Mouse (Mus musculus) embryonic fibroblast, embryonic 13.5 days (primary cell): Measurements from ENCODE around the gene Hagh. TPM values are rescaled to one million over a fixed set of nuclear protein-coding genes. Genes with fewer than 3 reads are reported as not detected.

Source experiments
- H3K27ac ChIP-seq: 2 replicates; pipeline ENCODE4 v1.5.1; 2012; ENCODE audit warnings: low read length, control low read depth, inconsistent platforms; ENCODE audit not compliant: insufficient read depth
- H3K4me1 ChIP-seq: 2 replicates; pipeline ENCODE4 v1.6.1; 2011; ENCODE audit warnings: low read length; ENCODE audit not compliant: control insufficient read depth, insufficient read depth
- H3K4me3 ChIP-seq: 2 replicates; pipeline ENCODE4 v1.5.1; 2011; ENCODE audit warnings: mild to moderate bottlenecking, control low read depth, low read length; ENCODE audit not compliant: insufficient read depth
- CTCF ChIP-seq: IDR thresholded peaks from 2 replicates; pipeline ENCODE4 v1.5.1; 2011; ENCODE audit warnings: mild to moderate bottlenecking, control low read depth, low read length, moderate library complexity, borderline replicate concordance; ENCODE audit not compliant: insufficient read depth
- POLR2A ChIP-seq: IDR thresholded peaks from 2 replicates; pipeline ENCODE4 v1.6.1; 2011; ENCODE audit warnings: low read depth, mild to moderate bottlenecking, control low read depth, low read length, moderate library complexity
- polyA plus RNA-seq: library from polyadenylated mRNA; stranded (reverse); fragments of >200 nt; gene quantifications from 2 replicates; pipeline ENCODE4 v1.2.4, GENCODE M21; 2011; ENCODE audit warnings: low read depth; ENCODE audit not compliant: missing spikeins, insufficient read length

The Hagh gene
- polyA plus RNA-seq, 1 experiment, result 14.3 TPM

DNA sequence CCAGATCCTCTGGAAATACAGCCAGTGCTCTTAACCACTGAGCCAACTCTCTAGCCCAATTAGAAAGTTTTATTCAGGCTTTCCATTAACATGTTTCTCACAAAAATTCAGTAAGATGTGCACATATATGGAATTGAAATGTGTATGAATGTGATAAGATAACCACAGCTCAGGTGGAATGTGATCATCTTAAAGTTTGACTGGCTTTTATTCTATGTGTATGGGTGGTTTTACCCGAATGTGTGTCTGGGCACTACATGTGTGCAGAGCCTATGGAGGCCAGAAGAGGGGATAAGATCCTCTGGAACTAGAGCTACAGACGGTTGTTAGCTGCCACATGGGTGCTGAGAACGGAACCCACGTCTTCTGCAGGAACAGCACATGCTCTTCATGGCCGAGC, 24.7 kb upstream of the Hagh start:
- Histone ChIP-seq H3K4me3 (no peak overlapping the region), H3K4me1 (no peaks in the 10 kb centered on the region), H3K27ac (no peak overlapping the region)
- TF ChIP-seq POLR2A, result no peak

DNA sequence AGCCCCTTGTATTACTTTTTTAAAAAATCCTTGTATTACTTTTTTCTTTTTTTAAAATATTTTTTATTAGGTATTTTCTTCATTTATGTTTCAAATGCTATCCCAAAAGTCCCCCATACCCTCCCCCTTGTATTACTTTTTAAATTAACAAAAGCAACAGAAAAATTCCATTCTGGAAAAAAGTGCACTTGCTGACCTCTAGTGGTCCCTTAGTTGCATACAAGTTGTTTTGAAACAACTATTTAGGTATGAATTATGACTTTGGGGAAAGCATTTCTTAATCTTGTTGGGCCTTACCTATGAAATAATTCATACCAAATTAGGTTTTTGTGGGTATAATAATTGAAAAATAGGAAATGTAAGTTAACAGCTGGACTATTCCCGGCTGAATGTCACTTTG, 22.4 kb upstream of the Hagh start:
- H3K27ac ChIP-seq, result no peak overlapping the region
- no peak for TF ChIP-seq POLR2A
- no peak for TF ChIP-seq CTCF
- no peak overlapping the region for H3K4me3 ChIP-seq
- no peaks in the 10 kb centered on the region for H3K4me1 ChIP-seq

DNA sequence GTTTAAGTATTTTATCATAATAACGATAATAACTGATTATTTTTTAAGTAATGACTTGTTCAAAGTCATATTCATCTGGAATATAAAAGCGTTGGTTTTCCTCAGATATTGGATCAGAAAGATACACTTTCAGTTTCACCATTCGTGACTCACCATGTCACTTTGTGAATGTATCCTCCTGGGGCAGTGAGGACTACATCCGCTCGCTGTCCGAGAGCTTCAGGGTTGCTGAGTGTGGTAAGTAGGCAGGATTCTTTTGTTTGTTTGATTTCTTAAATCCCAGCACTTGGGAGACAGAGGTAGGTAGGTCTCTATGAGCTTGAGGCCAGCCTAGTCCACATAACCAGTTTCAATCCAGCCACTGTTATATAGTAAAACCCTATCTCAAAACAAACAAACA, 21.8 kb upstream of the Hagh start:
- H3K4me1 ChIP-seq, result no peaks in the 10 kb centered on the region
- H3K27ac ChIP-seq, result no peak overlapping the region
- H3K4me3 ChIP-seq, result no peak overlapping the region
- no peak for TF ChIP-seq CTCF
- TF ChIP-seq POLR2A, result no peak

DNA sequence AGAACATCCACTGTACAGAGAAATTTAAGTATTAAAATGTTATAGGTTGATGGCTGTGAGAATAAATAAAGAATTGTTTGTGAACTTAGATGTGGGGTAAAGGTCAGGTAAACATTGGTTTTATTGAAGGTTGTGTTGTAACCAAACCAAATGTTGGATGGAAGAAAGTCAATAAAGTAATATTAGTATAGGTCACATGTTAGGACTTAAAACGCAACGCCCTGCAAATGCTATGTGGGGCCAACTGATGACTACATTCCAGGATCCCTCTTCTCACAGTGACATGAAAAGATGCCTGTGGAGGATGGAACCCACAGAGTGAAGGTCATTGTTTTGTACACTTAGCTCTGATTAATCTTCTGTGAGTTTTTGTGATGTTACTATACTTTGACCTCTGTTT, 20.5 kb upstream of the Hagh start:
- Histone ChIP-seq H3K4me1 (no peaks in the 10 kb centered on the region), H3K4me3 (no peak overlapping the region), H3K27ac (no peak overlapping the region)
- TF ChIP-seq CTCF (no peak), POLR2A (no peak)

DNA sequence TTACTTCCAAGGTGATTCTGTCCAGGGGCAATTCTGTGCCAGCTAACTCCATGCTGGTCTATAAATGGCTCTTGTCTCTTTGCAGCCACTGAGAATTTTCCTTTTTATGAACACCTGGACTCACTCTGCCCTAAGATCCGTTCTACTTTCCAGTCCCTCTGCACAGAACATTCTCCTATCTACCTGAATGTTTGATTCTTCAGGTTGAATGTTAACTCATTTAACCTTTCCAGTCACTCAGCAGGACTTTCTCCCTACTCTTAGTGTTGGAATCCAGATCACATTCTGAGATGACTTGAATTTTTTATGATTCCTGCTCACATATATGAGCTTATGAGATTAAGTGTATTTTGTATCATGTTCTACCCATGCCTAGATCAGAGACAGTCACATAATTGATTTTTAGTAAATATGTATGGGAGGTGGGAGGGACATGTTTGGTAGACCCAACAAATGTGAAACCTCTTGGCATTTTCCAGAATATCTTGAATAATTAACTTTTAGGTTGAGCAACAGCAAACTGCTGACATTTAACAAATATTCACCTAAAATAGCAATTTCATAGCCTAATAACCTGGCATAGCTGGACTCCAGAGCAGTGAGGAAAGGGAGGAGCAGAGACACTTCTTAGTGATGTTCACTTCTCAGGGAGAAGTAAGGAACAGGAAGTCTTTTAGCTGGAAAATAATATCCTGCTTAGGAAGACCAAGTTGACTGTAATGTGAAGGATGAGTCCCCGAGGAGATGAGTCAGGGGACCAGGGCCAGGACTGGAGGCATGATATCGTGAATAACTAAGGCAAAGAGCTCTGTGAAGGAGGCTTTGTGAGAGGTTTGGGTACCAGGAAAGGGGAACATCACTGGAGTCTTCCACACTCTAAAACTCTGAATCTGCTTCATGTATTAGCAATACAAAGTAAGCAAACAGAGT, 18.3 kb upstream of the Hagh start:
- no peaks in the 10 kb centered on the region for H3K4me1 ChIP-seq
- TF ChIP-seq POLR2A, result no peak
- no peak for TF ChIP-seq CTCF
- H3K27ac ChIP-seq, result no peak overlapping the region
- H3K4me3 ChIP-seq, result no peak overlapping the region

DNA sequence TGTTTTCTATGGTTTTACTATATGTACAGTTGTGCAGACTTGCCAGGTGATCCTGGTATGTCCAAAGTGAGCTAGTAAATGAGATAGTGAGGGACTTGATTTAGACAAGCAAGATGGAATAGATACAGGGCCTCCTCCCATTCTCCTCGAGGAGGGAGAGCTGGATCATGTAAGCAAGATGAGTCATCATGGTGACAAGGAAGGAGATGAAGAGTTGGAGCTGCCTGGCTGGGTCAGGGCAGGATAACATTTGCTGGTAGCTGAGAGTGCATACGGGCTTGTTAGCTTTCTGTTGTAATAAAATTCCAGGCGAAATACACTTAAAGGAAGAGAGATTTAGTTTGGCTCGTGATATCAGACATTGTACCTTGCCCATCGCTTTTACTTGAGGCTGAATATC, 398 bp downstream of the Hagh start:
- Histone ChIP-seq H3K4me1 (no peaks in the 10 kb centered on the region), H3K27ac (no peak overlapping the region), H3K4me3 (no peak overlapping the region)
- TF ChIP-seq POLR2A (no peak), CTCF (no peak)

DNA sequence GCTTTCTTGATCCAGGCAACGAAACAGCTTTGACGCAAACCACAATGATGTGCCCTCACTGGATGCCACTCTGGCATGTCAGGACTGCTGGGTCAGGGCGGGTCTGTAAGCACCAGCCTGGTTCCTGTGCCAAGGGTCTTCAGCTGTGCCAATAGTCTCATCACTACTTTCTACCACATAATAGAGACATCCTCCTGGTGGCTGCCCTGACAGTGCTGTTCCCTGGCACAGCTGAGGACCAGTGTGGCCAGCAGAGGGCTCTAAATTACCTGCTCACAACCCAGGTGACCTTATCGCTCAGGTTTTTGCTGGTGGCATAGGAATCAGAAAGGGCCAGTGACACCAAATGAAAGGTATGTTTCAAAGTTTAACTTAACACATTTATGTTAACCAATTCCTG, 1.2 kb downstream of the Hagh start:
- Histone ChIP-seq H3K27ac (no peak overlapping the region), H3K4me1 (no peaks in the 10 kb centered on the region), H3K4me3 (no peak overlapping the region)
- TF ChIP-seq POLR2A, result no peak
- TF ChIP-seq CTCF, result peak; percentile 31; the same call in 1 of the 2 replicates

DNA sequence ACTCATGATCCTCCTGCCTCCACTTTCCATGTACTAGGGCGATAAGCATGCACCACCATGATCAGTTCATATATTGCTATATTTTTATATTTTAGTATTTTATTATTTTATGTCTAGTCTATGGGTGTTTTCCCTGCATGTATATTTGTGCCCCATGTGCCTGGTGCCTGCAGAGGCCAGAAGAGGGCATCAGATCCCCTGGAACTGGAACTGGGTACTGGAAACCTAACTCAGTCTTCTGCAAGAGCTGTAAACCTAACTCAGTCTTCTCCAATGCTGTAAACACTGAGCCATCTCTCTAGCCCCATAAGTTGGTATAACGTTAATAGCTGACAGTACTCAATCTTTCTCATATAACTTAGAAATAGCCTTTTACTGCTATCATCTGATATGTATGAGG, 2.7 kb downstream of the Hagh start:
- H3K4me3 ChIP-seq, result no peak overlapping the region

DNA sequence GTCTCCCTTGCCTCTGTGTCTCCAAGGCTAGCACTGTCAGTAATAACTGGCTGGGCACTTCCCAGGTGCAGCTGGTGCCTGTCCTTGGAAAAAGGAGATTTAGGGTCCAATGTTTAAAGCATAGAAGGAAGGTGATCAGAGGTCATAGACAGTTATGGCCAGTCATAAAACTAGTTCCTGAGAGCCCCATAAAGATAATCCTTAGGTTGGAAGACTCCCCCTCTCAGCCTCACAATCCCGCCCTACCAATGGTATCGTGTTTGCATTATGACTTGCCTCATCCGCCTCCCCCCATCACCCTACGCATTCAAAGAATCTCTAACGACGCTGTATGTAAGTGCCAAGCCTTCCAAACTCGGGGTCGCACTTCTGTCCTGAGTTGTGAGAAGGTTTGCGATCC, 4.6 kb downstream of the Hagh start:
- no peak overlapping the region for H3K27ac ChIP-seq
- no peak overlapping the region for H3K4me3 ChIP-seq
- TF ChIP-seq POLR2A (no peak), CTCF (no peak)
- H3K4me1 ChIP-seq, result peaks cover 3% of the 10 kb centered on the region

More for the DNA sequence above, 2.7 kb downstream of the Hagh start:
- no peak for TF ChIP-seq CTCF
- no peak for TF ChIP-seq POLR2A
- Histone ChIP-seq H3K4me1 (no peaks in the 10 kb centered on the region), H3K27ac (no peak overlapping the region)

DNA sequence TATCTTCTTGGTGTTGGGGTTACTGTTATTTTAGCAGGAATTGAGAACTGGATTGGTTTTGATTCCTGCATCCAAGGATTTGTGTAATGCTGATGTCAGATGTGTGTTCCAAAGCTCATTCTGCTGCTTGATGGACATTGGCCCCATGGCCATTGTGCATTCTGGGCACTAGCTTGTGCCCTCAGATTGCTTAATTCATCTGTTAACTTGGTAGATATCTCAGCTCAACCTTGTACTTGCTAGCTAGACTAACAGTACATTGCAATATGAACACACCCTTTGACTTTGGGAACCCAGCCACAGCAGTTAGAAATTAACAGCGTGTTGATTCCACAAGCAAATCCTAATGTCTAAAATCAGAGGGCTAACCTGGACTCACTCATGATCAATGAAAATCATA, 7.4 kb downstream of the Hagh start:
- no peak overlapping the region for H3K4me3 ChIP-seq
- H3K27ac ChIP-seq, result no peak overlapping the region
- no peak for TF ChIP-seq CTCF
- no peak for TF ChIP-seq POLR2A
- peaks cover 3% of the 10 kb centered on the region for H3K4me1 ChIP-seq
